Comparison of ENCODE assay signal across 8 mouse cellular contexts in genomic region chr2:152368532-152369140, GRCm38 (mm10). TPM values are rescaled to one million over a fixed set of nuclear protein-coding genes. Genes with fewer than 3 reads are reported as not detected.
DNase-seq lines count a peak whose midpoint lies in the region; ATAC-seq and TF ChIP-seq lines count a peak whose summit lies in the region.

No protein-coding gene starts in this region.

- H3K4me3 ChIP-seq in cortical plate, adult 2 months (ENCODE audit: insufficient read depth, low read length): no peak overlapping the region
- H3K4me3 ChIP-seq in heart, embryonic 13.5 days: peak overlapping the region; percentile 21; the same call in 1 of the 2 replicates
- no peak overlapping the region for H3K4me3 ChIP-seq in midbrain, embryonic 11.5 days (ENCODE audit: low read depth, low read length)
- H3K4me3 ChIP-seq in stomach, embryonic 16.5 days (replicated peaks; ENCODE audit: low read length): no peak overlapping the region

- H3K4me2 ChIP-seq in heart, embryonic 13.5 days: peak overlapping the region; percentile 54
- no peak overlapping the region for H3K4me2 ChIP-seq in midbrain, embryonic 11.5 days
- peak overlapping the region; percentile 23; the same call in 1 of the 2 replicates for H3K4me2 ChIP-seq in stomach, embryonic 16.5 days (ENCODE audit: low read depth, low read length)

- peak; percentile 85 for TF ChIP-seq CTCF in cortical plate, adult 2 months (IDR thresholded peaks at IDR 0.05; ENCODE audit: extremely low read depth, insufficient read depth, low read length)

- TF ChIP-seq POLR2A in cortical plate, adult 2 months (IDR thresholded peaks at IDR 0.05; ENCODE audit: extremely low read depth, insufficient read depth, low read length): no peak

- DNase-seq in heart, adult 18-20 months: peak; percentile 51 to 73
- no peak for DNase-seq in heart, postnatal 25 days (ENCODE audit: low spot score)
- peak; percentile 70 for DNase-seq in T-cell, adult 2 months (ENCODE audit: low spot score)
- peak; percentile 57 to 59 for DNase-seq in kidney, postnatal 25 days
- DNase-seq in midbrain, embryonic 11.5 days (ENCODE audit: low spot score, missing footprints): peak; percentile 90

- intact Hi-C loops in heart, postnatal 25 days (cut with DNase I): loop anchor here (5.0 kb wide), 4 partner anchors 96 to 341 kb away; no protein-coding TSS in a partner anchor

- no peaks in the 10 kb centered on the region for H3K36me3 ChIP-seq in heart, embryonic 13.5 days
- no peaks in the 10 kb centered on the region for H3K36me3 ChIP-seq in midbrain, embryonic 11.5 days (ENCODE audit: control insufficient read depth, insufficient read depth, low read length)
- no peaks in the 10 kb centered on the region for H3K36me3 ChIP-seq in stomach, embryonic 16.5 days (ENCODE audit: control insufficient read depth, insufficient read depth, low read length)

- H3K27me3 ChIP-seq in heart, embryonic 13.5 days (replicated peaks): peaks cover 16% of the 10 kb centered on the region
- H3K27me3 ChIP-seq in midbrain, embryonic 11.5 days (ENCODE audit: control insufficient read depth, insufficient read depth, low read length): no peaks in the 10 kb centered on the region
- H3K27me3 ChIP-seq in stomach, embryonic 16.5 days (ENCODE audit: control insufficient read depth, insufficient read depth, low read length): no peaks in the 10 kb centered on the region

- H3K9ac ChIP-seq in heart, embryonic 13.5 days: peak overlapping the region; percentile 50; the same call in 1 of the 2 replicates
- H3K9ac ChIP-seq in midbrain, embryonic 11.5 days (ENCODE audit: low read length): no peak overlapping the region
- H3K9ac ChIP-seq in stomach, embryonic 16.5 days (ENCODE audit: low read length): no peak overlapping the region

- no peak overlapping the region for H3K27ac ChIP-seq in cortical plate, adult 2 months (ENCODE audit: insufficient read depth, low read length)
- H3K27ac ChIP-seq in heart, embryonic 13.5 days (replicated peaks): no peak overlapping the region
- no peak overlapping the region for H3K27ac ChIP-seq in midbrain, embryonic 11.5 days (ENCODE audit: low read depth, low read length)
- H3K27ac ChIP-seq in stomach, embryonic 16.5 days (ENCODE audit: low read length): no peak overlapping the region

- no peaks in the 10 kb centered on the region for H3K4me1 ChIP-seq in cortical plate, adult 2 months (ENCODE audit: control insufficient read depth, insufficient read depth, low read length)
- peaks cover 13% of the 10 kb centered on the region for H3K4me1 ChIP-seq in heart, embryonic 13.5 days
- H3K4me1 ChIP-seq in midbrain, embryonic 11.5 days (ENCODE audit: control insufficient read depth, insufficient read depth, low read length): no peaks in the 10 kb centered on the region
- no peaks in the 10 kb centered on the region for H3K4me1 ChIP-seq in stomach, embryonic 16.5 days (ENCODE audit: control insufficient read depth, insufficient read depth, low read length)

- WGBS in heart, embryonic 13.5 days: 25% methylated on average over 14 of the region's 14 CpGs
- WGBS in midbrain, embryonic 11.5 days: 30% methylated on average over 14 of the region's 14 CpGs
- 28% methylated on average over 14 of the region's 14 CpGs for WGBS in stomach, embryonic 16.5 days

- ATAC-seq in heart, embryonic 13.5 days (ENCODE audit: extremely low read depth, insufficient number of reproducible peaks, low FRiP score, low TSS enrichment): no peak
- ATAC-seq in midbrain, embryonic 11.5 days (ENCODE audit: low FRiP score): peak; percentile 59; the same call in 1 of the 2 replicates
- no peak for ATAC-seq in stomach, embryonic 16.5 days (ENCODE audit: insufficient read depth, low FRiP score)

- H3K9me3 ChIP-seq in heart, embryonic 13.5 days: no peaks in the 10 kb centered on the region
- no peaks in the 10 kb centered on the region for H3K9me3 ChIP-seq in midbrain, embryonic 11.5 days (ENCODE audit: control insufficient read depth, low read length)
- H3K9me3 ChIP-seq in stomach, embryonic 16.5 days (replicated peaks; ENCODE audit: control insufficient read depth, low read length): no peaks in the 10 kb centered on the region

RNA-seq across cellular contexts. Expression of gene Nrsn2, which starts 7.8 kb away (rescaled TPM):
- not detected for total RNA-seq in heart, adult 18-20 months (2021)
- not detected for total RNA-seq in heart, postnatal 25 days (2021)
- 72.3 and 81.3 TPM in 2 replicates for polyA plus RNA-seq in cortical plate, adult 2 months (2012; rRNA removed)
- polyA plus RNA-seq in heart, embryonic 13.5 days (2015; fragmentation: Nextera tagmentation; extraction: Ambion mirVana): 2.5 and 3.7 TPM in 2 replicates
- 5.3 and 6.2 TPM in 2 replicates for polyA plus RNA-seq in midbrain, embryonic 11.5 days (2014; fragmentation: Nextera tagmentation; extraction: Ambion mirVana)
- polyA plus RNA-seq in stomach, embryonic 16.5 days (2015; fragmentation: Nextera tagmentation; extraction: Ambion mirVana): 1.8 and 2.3 TPM in 2 replicates

RNA-seq across cellular contexts. Expression of gene Trib3, which starts 24.8 kb away (rescaled TPM):
- total RNA-seq in heart, adult 18-20 months (2021): 1 to 10 TPM; 2.8 to 3.8 TPM
- total RNA-seq in heart, postnatal 25 days (2021): 1 to 10 TPM; 2.2 to 3.0 TPM
- 0.40 and 0.61 TPM in 2 replicates for polyA plus RNA-seq in cortical plate, adult 2 months (2012; rRNA removed)
- 4.5 and 6.5 TPM in 2 replicates for polyA plus RNA-seq in heart, embryonic 13.5 days (2015; fragmentation: Nextera tagmentation; extraction: Ambion mirVana)
- polyA plus RNA-seq in midbrain, embryonic 11.5 days (2014; fragmentation: Nextera tagmentation; extraction: Ambion mirVana): 1.1 and 1.2 TPM in 2 replicates
- polyA plus RNA-seq in stomach, embryonic 16.5 days (2015; fragmentation: Nextera tagmentation; extraction: Ambion mirVana): 2.4 and 2.8 TPM in 2 replicates

RNA-seq across cellular contexts. Expression of gene Sox12, which starts 29.2 kb away (rescaled TPM):
- 1 to 10 TPM; 5.7 to 5.8 TPM for total RNA-seq in heart, adult 18-20 months (2021)
- 1 to 10 TPM; 9.5 to 9.7 TPM for total RNA-seq in heart, postnatal 25 days (2021)
- polyA plus RNA-seq in cortical plate, adult 2 months (2012; rRNA removed): 17.0 and 18.6 TPM in 2 replicates
- 8.0 and 8.2 TPM in 2 replicates for polyA plus RNA-seq in heart, embryonic 13.5 days (2015; fragmentation: Nextera tagmentation; extraction: Ambion mirVana)
- 16.9 and 17.8 TPM in 2 replicates for polyA plus RNA-seq in midbrain, embryonic 11.5 days (2014; fragmentation: Nextera tagmentation; extraction: Ambion mirVana)
- polyA plus RNA-seq in stomach, embryonic 16.5 days (2015; fragmentation: Nextera tagmentation; extraction: Ambion mirVana): 4.5 and 5.2 TPM in 2 replicates

RNA-seq across cellular contexts. Expression of gene Rbck1, which starts 36.2 kb away (rescaled TPM):
- total RNA-seq in heart, adult 18-20 months (2021): 10 to 100 TPM; 45.8 to 46.9 TPM
- 10 to 100 TPM; 51.9 to 55.9 TPM for total RNA-seq in heart, postnatal 25 days (2021)
- polyA plus RNA-seq in cortical plate, adult 2 months (2012; rRNA removed): 197 and 210 TPM in 2 replicates
- polyA plus RNA-seq in heart, embryonic 13.5 days (2015; fragmentation: Nextera tagmentation; extraction: Ambion mirVana): 60.7 and 66.3 TPM in 2 replicates
- 62.0 and 70.1 TPM in 2 replicates for polyA plus RNA-seq in midbrain, embryonic 11.5 days (2014; fragmentation: Nextera tagmentation; extraction: Ambion mirVana)
- polyA plus RNA-seq in stomach, embryonic 16.5 days (2015; fragmentation: Nextera tagmentation; extraction: Ambion mirVana): 72.6 and 75.2 TPM in 2 replicates

RNA-seq across cellular contexts. Expression of gene Zcchc3, which starts 46.2 kb away (rescaled TPM):
- 1 to 10 TPM; 5.0 to 5.8 TPM for total RNA-seq in heart, adult 18-20 months (2021)
- total RNA-seq in heart, postnatal 25 days (2021): 10 to 100 TPM in 1 of 2 experiments, 1 to 10 TPM in 1; 9.7 to 10.1 TPM
- polyA plus RNA-seq in cortical plate, adult 2 months (2012; rRNA removed): 6.5 and 7.1 TPM in 2 replicates
- polyA plus RNA-seq in heart, embryonic 13.5 days (2015; fragmentation: Nextera tagmentation; extraction: Ambion mirVana): 35.1 and 35.9 TPM in 2 replicates
- 52.0 and 55.0 TPM in 2 replicates for polyA plus RNA-seq in midbrain, embryonic 11.5 days (2014; fragmentation: Nextera tagmentation; extraction: Ambion mirVana)
- 17.1 and 19.9 TPM in 2 replicates for polyA plus RNA-seq in stomach, embryonic 16.5 days (2015; fragmentation: Nextera tagmentation; extraction: Ambion mirVana)

Comparison
In these comparisons a context has a peak if more than half of its experiments do, and no peak if none do; other contexts are left out.
1. RNA of gene Nrsn2, which starts 7.8 kb away (polyA plus RNA-seq): 72.3 to 81.3 TPM in cortical plate, adult 2 months; 5.3 to 6.2 TPM in midbrain, embryonic 11.5 days, 2.5 to 3.7 TPM in heart, embryonic 13.5 days and 1.8 to 2.3 TPM in stomach, embryonic 16.5 days; every median in the first group is over 10 times any median in the second.